Mouse (Mus musculus): ENCODE data around the gene Tmem252. TPM values are rescaled to one million over a fixed set of nuclear protein-coding genes. Genes with fewer than 3 reads are reported as not detected.

Tmem252 gene
- polyA plus RNA-seq (2012; ENCODE audit: insufficient read depth, insufficient read length, missing spikeins): not detected in 2 replicates

DNA sequence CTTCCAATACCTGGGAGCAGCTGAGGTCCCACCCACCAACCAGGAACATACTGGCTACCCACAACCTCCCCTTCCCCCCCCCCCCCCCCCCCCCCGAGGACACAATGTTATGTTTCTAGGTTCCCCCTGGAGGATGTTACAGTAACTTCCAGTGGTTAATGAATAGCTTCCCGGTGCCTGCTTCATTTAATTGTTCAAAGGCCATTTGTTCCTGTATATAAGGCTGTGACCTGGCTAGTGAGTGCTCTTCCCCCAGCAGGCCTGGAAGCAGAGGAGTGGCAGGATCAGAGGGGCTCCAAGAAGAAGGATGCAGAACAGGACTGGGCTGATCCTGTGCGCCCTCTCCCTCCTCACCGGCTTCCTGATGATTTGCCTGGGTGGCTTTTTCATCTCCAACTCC is at the start of gene Tmem252:
Tmem252 (plus strand) TSS at position 247 of the 400 bp plus-strand sequence.
- Histone ChIP-seq H3K4me1 (ENCODE audit: control insufficient read depth, insufficient read depth, low read length) (no peaks in the 10 kb centered on the region; the same call in 1 of the 2 replicates), H3K27ac (ENCODE audit: insufficient read depth, low read depth, low read length) (no peak within 1 kb of the TSS), H3K4me3 (ENCODE audit: insufficient read depth, low read length) (no peak within 1 kb of the TSS)
- TF ChIP-seq CTCF (IDR thresholded peaks at IDR 0.05; ENCODE audit: low read depth, low read length) (no peak), POLR2A (IDR thresholded peaks at IDR 0.05; ENCODE audit: borderline replicate concordance, low read depth, low read length) (no peak)

DNA sequence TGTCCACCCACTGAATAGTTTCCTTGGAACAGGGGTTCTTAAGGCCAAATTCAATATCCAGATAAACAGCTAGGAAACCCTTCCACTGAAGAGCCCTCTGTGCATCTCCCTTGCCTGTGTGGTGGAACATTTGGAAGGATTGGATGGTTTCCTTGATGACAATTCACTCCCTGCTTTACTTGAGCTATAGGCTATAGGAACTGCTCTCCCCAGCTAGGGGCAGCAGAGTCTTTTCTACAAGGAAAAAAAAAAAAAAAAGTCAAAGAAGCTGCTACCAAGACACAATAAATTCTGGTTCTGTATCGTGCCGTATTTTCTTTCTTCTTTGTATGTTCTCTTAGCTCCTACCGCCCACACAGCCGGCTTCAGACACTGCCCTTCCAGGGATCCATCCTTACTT is 45.8 kb upstream of the Tmem252 start:
- H3K4me1 ChIP-seq (ENCODE audit: control insufficient read depth, insufficient read depth, low read length): no peaks in the 10 kb centered on the region
- H3K4me3 ChIP-seq (ENCODE audit: insufficient read depth, low read length): no peak overlapping the region
- H3K27ac ChIP-seq (ENCODE audit: insufficient read depth, low read depth, low read length): no peak overlapping the region
- TF ChIP-seq POLR2A (IDR thresholded peaks at IDR 0.05; ENCODE audit: borderline replicate concordance, low read depth, low read length): no peak
- TF ChIP-seq CTCF (IDR thresholded peaks at IDR 0.05; ENCODE audit: low read depth, low read length): no peak

DNA sequence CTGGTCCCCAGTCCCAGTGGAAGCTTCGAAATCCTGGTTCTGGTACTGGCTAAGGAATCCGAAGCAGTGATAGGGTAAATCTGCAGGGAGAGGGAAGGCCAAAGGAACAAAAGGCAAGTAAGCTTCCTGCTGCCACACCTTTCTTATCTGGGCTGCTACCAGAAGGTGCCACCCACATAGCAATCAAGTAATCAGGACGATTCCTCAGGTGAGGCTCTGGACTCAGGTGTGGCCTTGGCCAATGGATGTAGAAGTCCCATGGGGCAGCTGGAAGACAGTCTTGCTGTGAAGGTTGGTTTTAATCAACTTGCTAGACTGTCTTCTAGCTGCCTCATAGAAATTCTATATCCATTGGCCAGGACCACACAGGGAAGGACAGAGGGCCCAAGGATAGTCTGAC is 40.8 kb upstream of the Tmem252 start:
- Histone ChIP-seq H3K4me3 (ENCODE audit: insufficient read depth, low read length) (no peak overlapping the region), H3K27ac (ENCODE audit: insufficient read depth, low read depth, low read length) (no peak overlapping the region), H3K4me1 (ENCODE audit: control insufficient read depth, insufficient read depth, low read length) (no peaks in the 10 kb centered on the region)
- no peak for TF ChIP-seq POLR2A (IDR thresholded peaks at IDR 0.05; ENCODE audit: borderline replicate concordance, low read depth, low read length)

DNA sequence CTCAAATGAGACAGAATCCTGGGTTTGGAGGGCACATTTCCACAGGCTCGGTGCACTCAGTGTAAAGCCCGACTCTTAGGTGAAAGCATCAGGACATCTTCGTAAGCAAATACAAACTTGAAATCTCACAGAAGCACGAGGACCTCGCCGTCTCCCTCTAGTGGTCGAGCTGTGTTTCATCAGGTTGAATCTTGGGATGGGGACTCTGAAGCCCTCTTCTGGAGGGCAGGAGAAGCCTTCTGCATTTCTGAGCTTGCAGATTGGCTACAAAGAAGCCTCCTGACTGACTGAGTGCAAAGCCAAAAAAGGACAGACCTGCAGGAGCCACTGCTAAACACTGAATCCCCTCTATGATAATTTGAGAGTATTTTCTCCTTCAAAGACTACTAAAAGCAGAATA is 39.2 kb upstream of the Tmem252 start:
- TF ChIP-seq POLR2A (IDR thresholded peaks at IDR 0.05; ENCODE audit: borderline replicate concordance, low read depth, low read length): no peak
- TF ChIP-seq CTCF (IDR thresholded peaks at IDR 0.05; ENCODE audit: low read depth, low read length): peak; percentile 97
- Histone ChIP-seq H3K4me3 (ENCODE audit: insufficient read depth, low read length) (no peak overlapping the region), H3K4me1 (ENCODE audit: control insufficient read depth, insufficient read depth, low read length) (no peaks in the 10 kb centered on the region), H3K27ac (ENCODE audit: insufficient read depth, low read depth, low read length) (no peak overlapping the region)

DNA sequence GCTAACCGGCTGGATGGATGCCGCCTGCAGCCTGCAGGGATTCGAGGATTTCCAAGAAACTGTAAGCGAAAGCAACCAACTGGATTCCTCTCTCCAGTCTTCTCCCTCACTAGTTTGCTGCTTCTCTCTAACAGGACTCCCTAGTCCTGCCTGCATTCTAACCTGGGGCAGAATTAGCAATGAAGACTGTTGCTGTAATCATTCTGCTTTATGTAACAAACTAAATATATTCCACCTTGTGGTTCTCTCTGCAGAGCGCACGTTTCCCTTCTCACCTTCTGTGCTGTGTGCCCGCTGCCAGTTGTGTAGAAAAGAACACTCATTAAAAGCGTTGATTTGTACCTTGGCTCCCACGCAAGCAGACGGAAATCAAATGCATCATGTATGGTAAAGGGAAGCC is 37.2 kb upstream of the Tmem252 start:
- Histone ChIP-seq H3K4me1 (ENCODE audit: control insufficient read depth, insufficient read depth, low read length) (no peaks in the 10 kb centered on the region), H3K4me3 (ENCODE audit: insufficient read depth, low read length) (no peak overlapping the region), H3K27ac (ENCODE audit: insufficient read depth, low read depth, low read length) (no peak overlapping the region)
- TF ChIP-seq CTCF (IDR thresholded peaks at IDR 0.05; ENCODE audit: low read depth, low read length) (no peak), POLR2A (IDR thresholded peaks at IDR 0.05; ENCODE audit: borderline replicate concordance, low read depth, low read length) (no peak)

DNA sequence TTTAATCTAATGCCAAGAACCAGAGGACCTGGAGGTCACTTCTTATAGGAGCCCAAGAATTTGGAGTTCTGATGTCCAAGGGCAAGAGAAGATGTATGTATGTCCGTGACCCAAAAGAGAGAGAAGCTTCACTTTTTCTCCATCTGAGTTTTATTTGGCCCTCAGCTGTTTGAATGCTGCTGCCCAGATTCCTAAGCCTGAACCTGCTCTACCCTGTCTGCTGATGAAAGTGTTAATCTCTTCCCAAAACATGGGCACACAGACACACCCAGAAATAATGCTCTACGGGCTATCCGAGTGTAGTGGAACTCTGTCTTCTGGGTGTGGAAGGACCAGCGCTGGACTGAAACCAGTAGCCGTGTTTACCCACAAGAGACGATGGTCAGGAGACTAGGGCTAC is 35.8 kb upstream of the Tmem252 start:
- TF ChIP-seq POLR2A (IDR thresholded peaks at IDR 0.05; ENCODE audit: borderline replicate concordance, low read depth, low read length) (no peak), CTCF (IDR thresholded peaks at IDR 0.05; ENCODE audit: low read depth, low read length) (no peak)
- no peaks in the 10 kb centered on the region for H3K4me1 ChIP-seq (ENCODE audit: control insufficient read depth, insufficient read depth, low read length)
- no peak overlapping the region for H3K27ac ChIP-seq (ENCODE audit: insufficient read depth, low read depth, low read length)
- H3K4me3 ChIP-seq (ENCODE audit: insufficient read depth, low read length): no peak overlapping the region

DNA sequence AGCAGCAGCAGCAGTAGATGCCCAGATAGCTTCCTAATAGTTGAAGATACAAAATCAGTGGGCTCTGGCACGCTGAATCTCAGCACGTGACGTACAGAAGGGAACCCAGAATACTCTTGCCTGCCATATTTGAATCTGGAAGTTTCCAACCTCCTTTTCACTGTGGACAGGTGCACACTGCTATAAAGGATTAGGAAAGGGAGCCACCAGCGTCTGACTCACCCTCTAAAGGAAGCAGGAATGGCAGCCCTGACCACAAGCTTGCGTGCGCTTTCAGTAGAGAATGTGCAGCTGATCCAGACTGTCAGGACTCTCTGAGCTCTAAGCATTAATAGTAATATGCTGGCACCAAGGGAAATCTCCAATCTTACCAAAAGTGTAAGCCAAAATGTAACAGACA is 32.8 kb upstream of the Tmem252 start:
- TF ChIP-seq POLR2A (IDR thresholded peaks at IDR 0.05; ENCODE audit: borderline replicate concordance, low read depth, low read length): no peak
- TF ChIP-seq CTCF (IDR thresholded peaks at IDR 0.05; ENCODE audit: low read depth, low read length): no peak
- Histone ChIP-seq H3K4me3 (ENCODE audit: insufficient read depth, low read length) (no peak overlapping the region), H3K27ac (ENCODE audit: insufficient read depth, low read depth, low read length) (no peak overlapping the region), H3K4me1 (ENCODE audit: control insufficient read depth, insufficient read depth, low read length) (no peaks in the 10 kb centered on the region)

DNA sequence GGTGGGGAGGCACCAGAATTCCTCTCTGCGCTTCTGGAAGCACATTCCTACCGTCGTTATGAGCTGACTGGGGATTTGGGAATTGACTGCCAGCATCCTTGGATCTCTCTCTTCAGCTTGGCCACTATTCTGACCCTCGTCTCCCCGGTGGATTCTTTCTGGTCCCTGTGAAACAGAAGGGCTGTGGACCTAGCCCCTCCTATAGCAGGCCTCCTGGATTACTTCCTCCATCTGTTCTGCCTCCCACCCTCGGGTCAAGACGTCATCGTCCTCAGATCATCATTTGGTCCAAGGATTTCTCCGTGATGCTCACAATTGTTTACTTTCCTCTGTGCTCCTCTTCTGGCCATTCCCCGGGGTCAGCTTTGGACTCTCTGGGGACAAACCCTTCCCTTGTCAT is 28.8 kb upstream of the Tmem252 start:
- H3K4me3 ChIP-seq (ENCODE audit: insufficient read depth, low read length): no peak overlapping the region
- no peak for TF ChIP-seq POLR2A (IDR thresholded peaks at IDR 0.05; ENCODE audit: borderline replicate concordance, low read depth, low read length)
- TF ChIP-seq CTCF (IDR thresholded peaks at IDR 0.05; ENCODE audit: low read depth, low read length): no peak
- H3K27ac ChIP-seq (ENCODE audit: insufficient read depth, low read depth, low read length): no peak overlapping the region
- H3K4me1 ChIP-seq (ENCODE audit: control insufficient read depth, insufficient read depth, low read length): no peaks in the 10 kb centered on the region

DNA sequence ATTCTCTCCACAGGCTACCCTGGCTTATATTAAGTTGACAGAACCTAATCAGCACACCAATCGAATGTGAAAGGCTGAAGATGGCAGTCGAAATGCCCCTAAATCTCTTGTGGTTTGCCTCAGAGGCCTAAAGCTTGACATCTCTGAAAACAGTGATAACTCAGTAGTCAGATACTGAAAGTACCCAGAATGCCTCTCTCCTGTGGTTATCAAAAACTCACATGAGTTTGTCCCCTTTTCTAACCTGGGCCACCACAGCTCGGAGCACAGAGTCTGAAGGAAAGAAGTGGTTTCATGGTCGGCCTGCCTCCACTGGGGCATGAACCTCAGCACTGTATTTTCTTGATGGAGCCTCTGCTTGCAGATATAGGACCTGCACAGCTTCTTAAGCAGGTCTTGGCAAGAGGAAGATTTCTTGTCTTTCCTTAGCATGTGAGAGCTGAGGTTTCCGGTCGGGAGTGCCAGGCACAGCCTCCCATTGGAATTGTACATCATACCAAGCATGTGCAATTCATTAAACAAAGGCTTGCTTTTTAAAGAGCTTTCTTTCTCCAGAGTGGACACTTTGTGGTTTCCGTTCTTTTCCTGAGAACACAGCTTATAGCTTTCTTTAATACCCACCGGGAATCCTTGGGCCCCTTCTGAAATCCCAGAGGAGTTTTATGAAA is 27.5 kb upstream of the Tmem252 start:
- no peak overlapping the region for H3K4me3 ChIP-seq (ENCODE audit: insufficient read depth, low read length)
- TF ChIP-seq CTCF (IDR thresholded peaks at IDR 0.05; ENCODE audit: low read depth, low read length) (no peak), POLR2A (IDR thresholded peaks at IDR 0.05; ENCODE audit: borderline replicate concordance, low read depth, low read length) (no peak)
- no peak overlapping the region for H3K27ac ChIP-seq (ENCODE audit: insufficient read depth, low read depth, low read length)
- no peaks in the 10 kb centered on the region for H3K4me1 ChIP-seq (ENCODE audit: control insufficient read depth, insufficient read depth, low read length)

DNA sequence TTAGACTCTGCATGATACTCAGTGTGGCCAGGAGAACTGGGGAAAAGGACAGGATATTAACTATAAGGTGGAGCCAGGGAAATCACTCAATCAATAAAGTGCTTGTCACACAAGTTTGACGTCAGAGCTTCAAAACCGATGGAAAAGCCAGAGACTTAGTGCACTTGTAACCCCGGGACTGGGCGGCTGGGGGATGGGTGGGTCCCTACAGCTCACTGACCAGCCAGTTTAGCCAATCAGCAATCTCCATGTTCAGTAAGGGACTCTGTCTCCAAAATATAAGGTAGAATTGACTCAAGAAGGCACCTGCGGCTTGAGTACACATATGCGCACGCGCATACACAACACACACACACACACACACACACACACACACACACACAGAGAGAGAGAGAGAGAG is 25.8 kb upstream of the Tmem252 start:
- no peaks in the 10 kb centered on the region for H3K4me1 ChIP-seq (ENCODE audit: control insufficient read depth, insufficient read depth, low read length)
- TF ChIP-seq POLR2A (IDR thresholded peaks at IDR 0.05; ENCODE audit: borderline replicate concordance, low read depth, low read length) (no peak), CTCF (IDR thresholded peaks at IDR 0.05; ENCODE audit: low read depth, low read length) (no peak)
- H3K27ac ChIP-seq (ENCODE audit: insufficient read depth, low read depth, low read length): no peak overlapping the region
- H3K4me3 ChIP-seq (ENCODE audit: insufficient read depth, low read length): no peak overlapping the region
